Mouse (Mus musculus): ENCODE data around the gene Neurod2.

Neurod2 gene

GRCm38 (mm10) chr11:98332841-98333240 lies 3.4 kb upstream of the Neurod2 start:
- DNase-seq (ENCODE audit: low read depth, low spot score), result no peak

- DNase-seq (ENCODE audit: low read depth, low spot score), result no peak
These were observed 2.7 kb upstream of the Neurod2 start for GRCm38 (mm10) chr11:98332186-98332585.

- DNase-seq (ENCODE audit: low read depth, low spot score), result no peak
These were observed 2.0 kb upstream of the Neurod2 start for GRCm38 (mm10) chr11:98331401-98331800.

- DNase-seq (ENCODE audit: low read depth, low spot score), result no peak
These were observed 1.3 kb upstream of the Neurod2 start for GRCm38 (mm10) chr11:98330745-98331204.

- no peak for DNase-seq (ENCODE audit: low read depth, low spot score)
These were observed 704 bp upstream of the Neurod2 start for GRCm38 (mm10) chr11:98329960-98330744.

- peak; percentile 61 for DNase-seq (ENCODE audit: low read depth, low spot score)
These were observed 928 bp downstream of the Neurod2 start for GRCm38 (mm10) chr11:98328371-98329069.

GRCm38 (mm10) chr11:98328031-98328370 lies 1.4 kb downstream of the Neurod2 start:
- no peak for DNase-seq (ENCODE audit: low read depth, low spot score)

- peak; percentile 59 for DNase-seq (ENCODE audit: low read depth, low spot score)
These were observed 2.1 kb downstream of the Neurod2 start for GRCm38 (mm10) chr11:98327136-98328030.

- no peak for DNase-seq (ENCODE audit: low read depth, low spot score)
These were observed 2.7 kb downstream of the Neurod2 start for GRCm38 (mm10) chr11:98326741-98327135.

- peak; percentile 56 for DNase-seq (ENCODE audit: low read depth, low spot score)
These were observed 3.6 kb downstream of the Neurod2 start for GRCm38 (mm10) chr11:98325821-98326218.

- DNase-seq (ENCODE audit: low read depth, low spot score), result no peak
These were observed 4.1 kb downstream of the Neurod2 start for GRCm38 (mm10) chr11:98325191-98325820.

- DNase-seq (ENCODE audit: low read depth, low spot score), result no peak
These were observed 5.5 kb downstream of the Neurod2 start for GRCm38 (mm10) chr11:98323933-98324332.

- no peak for DNase-seq (ENCODE audit: low read depth, low spot score)
These were observed 6.1 kb downstream of the Neurod2 start for GRCm38 (mm10) chr11:98323136-98323866.

- peak; percentile 55 for DNase-seq (ENCODE audit: low read depth, low spot score)
These were observed 7.3 kb downstream of the Neurod2 start for GRCm38 (mm10) chr11:98322159-98322558.

GRCm38 (mm10) chr11:98321677-98322003 lies 7.8 kb downstream of the Neurod2 start:
- no peak for DNase-seq (ENCODE audit: low read depth, low spot score)

- peak; percentile 51 for DNase-seq (ENCODE audit: low read depth, low spot score)
These were observed 8.4 kb downstream of the Neurod2 start for GRCm38 (mm10) chr11:98320806-98321676.

GRCm38 (mm10) chr11:98320381-98320780 lies 9.1 kb downstream of the Neurod2 start:
- peak; percentile 68 for DNase-seq (ENCODE audit: low read depth, low spot score)

- DNase-seq (ENCODE audit: low read depth, low spot score), result no peak
These were observed 9.5 kb downstream of the Neurod2 start for GRCm38 (mm10) chr11:98319944-98320343.

GRCm38 (mm10) chr11:98319544-98319943 lies 9.9 kb downstream of the Neurod2 start:
- DNase-seq (ENCODE audit: low read depth, low spot score), result no peak

- DNase-seq (ENCODE audit: low read depth, low spot score), result peak; percentile 83
These were observed 10.3 kb downstream of the Neurod2 start for GRCm38 (mm10) chr11:98319120-98319519.

Data from brain, adult 2 months (tissue).